Mouse (Mus musculus) lung, adult 18-20 months (tissue): ENCODE data around the gene Immp2l.
A peak's percentile ranks its signal among the peaks of the same experiment; 100 is the strongest.

ENCODE experiments used
- DNase-seq, 2 experiments: peaks; one replicate each; pipeline ENCODE4 v3.0.0; 2022; ENCODE audit warnings: mixed read lengths in 2 of 2

The Immp2l gene

GRCm38 (mm10) chr12:41317431-41317830 lies 293.5 kb downstream of the Immp2l start:
- DNase-seq, result no peak

DNA sequence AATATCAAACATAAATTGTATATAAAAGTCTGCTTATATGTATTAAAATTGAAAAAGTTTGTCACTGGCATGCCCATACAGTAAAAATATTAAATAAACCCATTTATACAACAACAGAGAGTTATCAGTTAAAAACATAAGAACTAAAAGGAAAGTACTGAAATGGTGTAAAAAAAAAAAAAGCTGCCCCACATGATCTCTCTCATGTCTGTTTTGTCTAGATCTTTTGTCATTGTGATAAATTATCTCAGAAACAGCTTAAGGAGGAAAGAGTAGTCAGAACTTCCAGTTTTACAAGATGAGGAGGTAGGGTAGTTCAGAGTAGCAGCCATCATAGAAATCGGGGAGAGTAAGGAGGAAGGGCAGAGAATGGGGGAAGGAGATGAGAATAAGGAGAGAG lies 298.1 kb downstream of the Immp2l start:
- DNase-seq, result no peak

DNA sequence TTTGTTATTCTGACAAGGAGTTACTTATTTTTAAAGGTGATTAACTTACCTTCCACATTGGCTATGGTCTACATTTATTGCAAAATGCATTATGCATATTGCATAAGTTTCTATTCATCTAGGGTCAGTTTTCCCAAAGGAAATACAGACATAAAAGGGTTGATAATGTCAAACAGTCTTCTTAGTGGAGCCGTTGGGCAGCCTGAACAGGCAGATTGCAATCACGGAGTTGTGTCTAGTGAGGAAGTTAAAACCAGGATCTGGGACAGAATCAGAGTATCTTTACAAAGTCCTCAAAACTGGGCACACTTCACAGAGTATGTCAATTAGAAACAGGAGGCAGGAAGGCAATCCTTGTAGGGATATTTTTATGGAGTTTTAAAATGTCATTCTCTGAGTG lies 300.5 kb downstream of the Immp2l start:
- DNase-seq, result no peak

DNA sequence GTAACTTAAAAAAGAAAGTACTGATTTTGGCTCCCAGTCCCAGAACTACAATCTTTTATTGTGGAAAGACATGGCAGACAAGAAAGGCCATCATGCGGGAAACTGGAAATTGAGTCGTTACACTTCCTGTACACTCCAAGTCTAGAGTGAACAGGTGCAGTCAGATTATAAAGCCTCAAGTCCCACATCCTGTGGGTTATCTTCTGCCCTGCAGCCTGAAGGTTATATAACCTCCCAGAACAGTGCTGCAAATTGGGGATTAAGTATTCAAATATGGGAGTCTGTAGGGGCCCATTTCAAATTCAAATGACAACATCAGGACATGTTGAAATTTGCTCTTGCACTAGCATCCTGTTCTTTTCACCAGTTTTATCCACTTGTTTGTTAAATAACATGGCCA lies 301.9 kb downstream of the Immp2l start:
- no peak for DNase-seq

DNA sequence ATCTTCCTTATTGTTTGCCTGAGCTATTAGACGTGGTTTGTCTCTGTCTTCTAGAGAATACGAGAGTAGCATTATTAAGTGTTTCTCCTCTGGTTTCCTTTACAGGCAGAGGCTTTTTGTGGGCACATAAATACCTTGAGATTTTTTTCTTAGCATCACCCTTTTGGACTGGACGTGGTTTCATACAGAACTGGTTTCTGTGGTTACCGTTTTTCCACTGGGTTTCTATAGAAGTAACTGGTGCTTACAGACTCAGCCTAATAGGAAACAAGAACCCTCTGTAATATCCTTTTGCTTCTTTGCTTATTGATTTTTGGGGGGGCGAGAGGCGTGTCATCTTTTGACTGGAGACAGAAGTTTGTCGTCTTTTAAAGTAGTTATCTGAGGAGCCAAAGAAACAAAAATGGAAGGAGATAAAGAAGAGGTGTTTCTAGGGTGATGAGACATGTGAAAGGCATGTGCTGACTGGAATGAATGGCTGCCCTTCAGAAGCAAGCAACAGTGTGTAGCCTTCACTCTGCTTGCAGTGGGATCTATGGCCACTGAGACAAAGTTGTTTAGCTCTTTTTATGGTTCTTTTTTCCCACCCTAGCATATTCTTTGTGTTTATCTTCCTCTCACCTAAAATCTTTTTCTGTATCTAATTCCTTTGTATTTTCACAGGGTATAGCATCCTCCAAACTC lies 307.2 kb downstream of the Immp2l start:
- no peak for DNase-seq

- no peak for DNase-seq
These were observed 321.7 kb downstream of the Immp2l start for GRCm38 (mm10) chr12:41345621-41346020.

- DNase-seq, result no peak
These were observed 323.6 kb downstream of the Immp2l start for GRCm38 (mm10) chr12:41347494-41347893.

GRCm38 (mm10) chr12:41349386-41349785 lies 325.5 kb downstream of the Immp2l start:
- DNase-seq, result no peak

DNA sequence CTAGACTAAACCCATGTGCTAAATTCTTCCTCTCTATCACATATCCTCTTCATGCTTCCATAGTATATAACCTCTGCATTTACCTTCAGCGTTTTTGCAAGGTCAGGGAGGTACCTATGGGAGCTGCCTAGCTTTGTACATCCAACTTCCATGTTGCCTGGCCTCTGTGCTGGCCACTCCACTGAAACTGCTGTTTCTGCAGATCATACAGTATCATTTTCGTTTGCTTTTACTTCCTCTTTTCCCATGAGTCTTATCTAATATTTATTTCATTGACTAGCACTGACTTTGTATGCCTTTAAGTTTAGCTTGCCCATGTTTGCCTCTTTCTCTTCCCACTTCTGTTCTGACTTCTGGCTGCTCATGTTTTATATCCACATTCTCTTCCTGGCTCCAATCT lies 325.9 kb downstream of the Immp2l start:
- DNase-seq, result no peak

- no peak for DNase-seq
These were observed 327.4 kb downstream of the Immp2l start for GRCm38 (mm10) chr12:41351275-41351674.

DNA sequence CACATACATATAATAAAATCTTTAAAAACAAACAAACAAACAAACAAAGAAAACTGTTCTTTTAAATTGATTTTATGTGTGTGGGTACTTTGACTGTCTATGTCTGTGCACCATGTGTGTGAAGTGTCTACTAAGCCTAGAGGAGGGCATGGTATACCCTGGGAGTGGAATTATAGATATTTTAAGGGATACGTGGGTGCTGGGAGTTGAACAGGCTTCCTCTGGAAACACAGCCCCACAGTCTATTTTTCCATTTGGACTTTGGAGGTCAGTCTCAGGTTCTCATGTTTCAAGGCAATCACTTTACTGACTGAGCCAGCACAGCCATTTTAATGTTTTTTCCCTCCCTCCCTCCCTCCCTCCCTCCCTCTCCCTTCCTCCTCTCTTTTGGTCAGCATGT lies 331.0 kb downstream of the Immp2l start:
- DNase-seq, result no peak

DNA sequence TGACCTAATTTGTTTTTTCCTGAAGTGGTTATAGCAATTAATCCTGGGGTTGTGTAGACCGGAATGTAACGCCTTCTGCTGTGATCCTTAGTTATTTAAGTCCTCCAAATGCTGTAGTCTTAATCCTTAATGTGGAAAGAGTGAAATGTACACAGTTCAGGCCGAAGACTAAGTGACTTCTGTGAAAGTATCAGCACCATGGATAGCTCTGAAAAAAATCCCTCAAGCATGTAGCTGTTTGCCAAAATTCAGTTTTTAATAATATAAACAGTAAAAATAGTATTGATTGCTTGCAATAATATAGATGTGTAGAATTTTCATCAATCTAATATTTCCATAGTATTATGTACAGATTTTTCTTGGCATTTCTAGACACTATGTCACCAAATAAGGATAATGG lies 332.1 kb downstream of the Immp2l start:
- DNase-seq, result no peak

- DNase-seq, result no peak
These were observed 362.8 kb downstream of the Immp2l start for GRCm38 (mm10) chr12:41386685-41387084.

DNA sequence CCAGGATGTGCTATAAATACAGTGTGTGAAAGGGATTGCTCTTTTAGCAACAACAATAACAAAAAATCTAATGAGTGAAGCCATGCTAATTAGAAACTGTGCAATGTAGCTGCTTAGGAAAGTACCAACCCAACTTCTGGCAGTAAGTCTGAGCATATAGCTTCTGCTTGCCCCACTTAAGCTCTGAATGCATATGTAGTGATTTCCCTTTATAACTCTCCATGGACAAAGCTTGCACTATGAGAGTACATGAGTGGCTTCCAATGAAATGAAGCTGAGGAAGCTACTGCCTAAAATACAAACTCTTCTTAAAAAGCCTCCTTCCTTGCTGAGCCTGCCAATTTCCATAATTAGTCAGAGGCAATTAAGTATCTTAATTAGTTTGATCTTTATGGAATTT lies 370.3 kb downstream of the Immp2l start:
- no peak for DNase-seq

GRCm38 (mm10) chr12:41401136-41401535 lies 377.2 kb downstream of the Immp2l start:
- DNase-seq, result no peak

- DNase-seq, result no peak
These were observed 378.0 kb downstream of the Immp2l start for GRCm38 (mm10) chr12:41401923-41402322.

GRCm38 (mm10) chr12:41409431-41409830 lies 385.5 kb downstream of the Immp2l start:
- no peak for DNase-seq

DNA sequence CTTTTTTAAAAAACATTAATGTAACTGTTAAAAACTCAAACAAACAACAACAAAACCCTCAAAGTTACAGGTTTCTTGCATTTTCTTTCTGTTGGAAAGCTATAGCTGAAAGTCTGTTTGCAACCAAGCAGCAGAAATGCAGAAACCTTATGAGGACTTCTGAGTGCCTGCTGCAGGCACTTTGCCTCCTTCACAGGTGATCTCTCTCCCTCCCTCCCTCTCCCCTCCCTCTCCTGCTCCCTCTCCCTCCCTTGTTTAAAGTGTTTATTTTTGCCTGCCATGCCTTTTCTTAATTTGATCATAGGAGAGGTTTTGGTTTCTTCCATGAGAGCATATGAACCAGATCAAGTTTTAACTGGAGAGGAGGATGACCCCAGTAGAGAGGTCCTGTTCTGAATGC lies 392.7 kb downstream of the Immp2l start:
- DNase-seq, result peak in 1 of 2 experiments; percentile 1

- peak; percentile 71 to 82 for DNase-seq
These were observed 393.2 kb downstream of the Immp2l start for GRCm38 (mm10) chr12:41417099-41417498.

- no peak for DNase-seq
These were observed 394.1 kb downstream of the Immp2l start for GRCm38 (mm10) chr12:41417961-41418360.

DNA sequence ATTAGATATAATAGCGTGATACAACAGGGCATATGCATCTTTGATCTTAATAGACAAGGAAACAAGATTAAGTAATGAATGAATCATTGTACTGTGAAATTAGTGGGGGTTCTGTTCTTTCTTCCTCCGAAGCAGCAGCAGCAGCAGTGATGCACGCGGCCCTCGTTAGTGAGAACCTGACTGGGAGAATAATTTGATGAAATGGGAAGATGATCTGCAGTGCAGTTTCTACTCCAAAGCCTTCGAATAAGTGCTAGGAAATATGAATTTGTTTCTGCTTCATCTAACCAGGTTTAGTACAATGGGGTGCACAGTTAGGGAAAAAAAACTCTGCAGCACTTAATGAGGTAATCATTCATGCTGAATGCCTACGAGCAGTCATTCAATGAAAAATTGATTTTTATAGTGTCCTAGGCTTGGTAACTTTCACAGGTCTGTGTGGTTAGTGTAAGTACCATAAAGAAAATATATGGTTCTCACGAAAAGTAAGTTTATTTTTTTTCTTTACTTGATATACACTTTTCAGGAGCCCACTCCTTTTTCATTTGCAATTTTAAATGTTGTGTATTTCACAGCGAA lies 401.3 kb downstream of the Immp2l start:
- DNase-seq, result no peak

DNA sequence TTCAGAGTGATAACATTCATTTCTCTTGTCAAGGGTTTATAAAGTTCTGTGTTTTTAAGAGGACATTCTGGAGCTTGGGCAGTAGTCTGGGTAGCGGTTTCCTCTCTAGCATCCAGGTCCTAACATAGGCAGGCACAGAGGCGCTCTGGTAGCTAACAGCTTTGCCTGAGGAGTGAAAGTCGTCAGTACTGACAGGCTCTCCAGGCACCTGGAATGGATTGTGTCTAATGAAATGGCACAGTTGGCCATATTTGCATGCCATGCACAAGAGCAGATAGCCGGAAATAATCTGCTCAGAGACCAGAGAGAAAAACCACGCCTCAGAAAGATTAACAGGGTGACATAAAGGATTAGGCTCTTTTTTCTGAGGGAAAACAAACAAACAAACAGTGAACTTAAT lies 403.6 kb downstream of the Immp2l start:
- DNase-seq, result no peak

DNA sequence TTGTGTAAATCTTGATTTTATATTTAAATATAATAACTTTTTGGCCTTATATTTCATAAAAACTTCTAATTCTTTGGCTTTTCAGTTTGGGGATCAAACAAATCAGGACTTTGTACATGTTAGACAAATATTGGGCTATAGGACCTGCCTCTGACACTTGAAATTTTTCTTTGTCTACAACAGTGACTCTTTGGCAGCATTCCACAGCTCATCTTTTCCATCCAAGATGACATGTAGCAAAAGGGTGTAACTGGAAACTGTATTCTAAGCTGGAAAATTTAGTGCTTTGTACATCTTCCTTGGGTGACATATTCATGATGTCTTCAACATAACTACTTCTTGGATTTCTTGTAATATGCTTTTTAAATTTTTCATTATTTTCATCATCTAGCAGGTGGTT lies 404.9 kb downstream of the Immp2l start:
- DNase-seq, result no peak

DNA sequence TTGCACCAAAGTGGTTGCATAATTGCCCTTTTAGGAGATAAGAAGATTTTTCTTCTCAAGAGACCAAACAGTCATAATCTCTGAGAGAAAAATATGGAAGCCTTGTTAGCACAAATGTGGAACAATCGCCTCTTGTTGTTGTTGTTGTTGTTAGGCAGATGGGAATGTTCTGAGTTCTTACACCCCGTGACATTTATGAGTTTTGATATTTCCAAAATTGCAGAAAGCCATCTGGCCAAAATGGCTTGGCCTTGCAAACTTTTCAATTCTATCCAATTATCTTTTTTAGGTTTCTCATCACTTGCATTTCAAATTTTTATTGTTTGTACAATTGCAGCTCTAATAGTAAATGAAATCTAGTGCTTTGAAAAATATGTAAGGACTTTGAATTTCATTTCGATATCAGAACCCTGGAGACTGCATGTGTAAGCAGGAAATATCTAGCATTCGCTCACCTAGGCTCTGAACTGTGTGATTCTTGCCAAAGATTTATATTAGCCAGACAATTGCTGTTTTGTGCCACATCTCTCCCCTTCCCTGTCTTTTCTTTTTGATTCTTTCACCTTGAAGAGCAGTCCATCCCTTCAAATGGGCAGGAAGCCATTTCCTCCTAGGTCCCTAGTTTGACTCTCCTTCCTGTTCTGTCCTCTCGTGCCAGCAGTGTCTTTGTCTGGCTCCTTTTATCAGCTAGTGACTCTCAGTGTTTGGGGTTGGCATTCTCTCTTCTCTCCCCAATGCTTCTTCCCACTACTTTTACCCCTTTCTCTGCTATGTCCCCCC lies 412.5 kb downstream of the Immp2l start:
- DNase-seq, result no peak
